Mouse (Mus musculus) lung, adult 2 months (tissue): Measurements from ENCODE around the gene Mgst2.

Experiments
- CTCF ChIP-seq: fragments of 200-500 bp; IDR thresholded peaks from 2 replicates; pipeline ENCODE4 v1.5.1; 2011; ENCODE audit warnings: mild to moderate bottlenecking, low read length, control low read depth; ENCODE audit not compliant: insufficient read depth
- POLR2A ChIP-seq: fragments of 200-500 bp; IDR thresholded peaks from 2 replicates; pipeline ENCODE4 v1.6.1; 2011; ENCODE audit warnings: low read depth, mild to moderate bottlenecking, control low read depth, low read length, borderline replicate concordance; ENCODE audit errors: extremely low read depth

DNA sequence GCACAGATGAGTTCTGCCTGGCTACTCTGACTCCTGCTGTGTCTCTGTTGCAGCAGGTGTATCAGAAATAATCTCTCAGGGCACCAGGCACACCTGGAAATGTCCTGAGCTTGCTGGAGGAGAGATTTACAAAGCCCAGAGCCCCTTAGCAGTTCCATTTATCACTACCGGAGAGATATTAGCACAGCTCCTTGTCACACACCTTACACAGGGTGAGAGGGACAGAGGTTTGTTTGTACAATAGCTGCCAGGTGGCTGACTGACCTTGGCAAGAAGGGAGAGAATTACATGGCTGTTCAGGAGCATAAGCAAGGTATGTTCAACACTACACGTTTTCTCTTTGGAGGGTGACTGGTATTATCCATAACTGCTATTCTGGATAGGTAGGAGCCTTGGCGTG, 35.6 kb downstream of the Mgst2 start:
- TF ChIP-seq CTCF (no peak), POLR2A (no peak)
